18 mouse cellular contexts compared by ENCODE assay signal in the genomic region with DNA sequence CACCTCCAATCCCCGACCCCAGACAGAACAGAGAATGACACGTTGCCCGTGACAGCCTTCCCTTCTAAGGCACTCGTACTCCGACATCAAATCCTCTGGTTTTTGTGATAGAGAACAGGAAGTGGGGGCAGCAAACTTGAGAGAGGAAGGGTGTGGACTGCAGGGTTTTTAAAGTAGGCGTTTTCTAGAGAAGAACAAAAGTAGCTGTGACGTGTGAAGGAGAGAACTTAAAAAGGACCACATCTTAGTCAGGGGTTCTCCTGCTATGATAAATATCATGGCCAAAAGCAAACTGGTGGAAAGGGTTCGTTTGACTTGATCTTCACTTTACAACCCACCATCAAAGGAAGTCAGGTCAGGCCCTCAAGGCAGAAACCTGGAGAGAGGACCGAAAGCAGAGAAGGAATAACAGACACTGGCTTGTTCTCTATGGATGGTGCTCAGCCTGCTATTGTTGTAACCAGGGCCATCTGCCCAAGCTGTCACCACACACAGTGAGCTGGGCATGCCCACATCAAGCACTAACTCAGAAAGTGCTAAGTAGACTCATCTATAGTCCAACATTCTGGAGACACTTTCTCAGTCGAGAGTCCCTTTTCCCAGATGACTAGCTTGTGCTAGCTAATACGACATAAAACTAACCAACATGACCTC. TPM values are rescaled to one million over a fixed set of nuclear protein-coding genes. Genes with fewer than 3 reads are reported as not detected.
DNase-seq lines count a peak whose midpoint lies in the region; ATAC-seq and TF ChIP-seq lines count a peak whose summit lies in the region.
"Had no signal": no experiment of that assay in that cellular context is flagged by ENCODE, and none has a peak within 500 bp of the region (broad histone marks: within the 10 kb centered on the region; RNA-seq: fewer than 3 reads in every experiment).

No protein-coding gene starts in this region.

- intact Hi-C loops in heart, adult 2 months (cut with DNase I): no loop called here

- TF ChIP-seq CTCF in heart, adult 2 months (IDR thresholded peaks at IDR 0.05): no peak
- TF ChIP-seq CTCF in thymus, adult 2 months (IDR thresholded peaks at IDR 0.05; ENCODE audit: borderline replicate concordance, control insufficient read depth, extremely low read depth, insufficient read depth, low read length, poor library complexity): no peak

- H3K4me2 ChIP-seq in hindbrain, embryonic 16.5 days (ENCODE audit: low read length): no peak overlapping the region
- H3K4me2 ChIP-seq: limb, embryonic 13.5 days had no signal

- 40% methylated on average over 11 of the region's 11 CpGs for WGBS in heart, adult 2 months
- 58% methylated on average over 11 of the region's 11 CpGs for WGBS in heart, embryonic 10.5 days
- WGBS in thymus, adult 2 months: 18% methylated on average over 11 of the region's 11 CpGs
- 73% methylated on average over 11 of the region's 11 CpGs for WGBS in hindbrain, embryonic 16.5 days

- DNase-seq in heart, adult 2 months: no peak
- DNase-seq in heart, embryonic 10.5 days (ENCODE audit: low spot score): no peak
- DNase-seq in thymus, adult 2 months: peak; percentile 17
- DNase-seq in thymus, postnatal 4 days: no peak
- no peak for DNase-seq in cerebellum, postnatal 14 days
- DNase-seq in cerebellum, postnatal 36 days: no peak
- DNase-seq: adrenal gland, adult 2 months; B cell, adult 2 months; heart, postnatal 36 days; kidney, adult 11 months; kidney, postnatal 36 days; liver, postnatal 0 days had no signal

- no peak for ATAC-seq in hindbrain, embryonic 16.5 days
- ATAC-seq: liver, postnatal 0 days; Patski had no signal

- TF ChIP-seq EP300 in heart, adult 2 months (IDR thresholded peaks at IDR 0.05; ENCODE audit: insufficient read depth, low read depth, low read length): no peak

- TF ChIP-seq POLR2A in heart, adult 2 months (IDR thresholded peaks at IDR 0.05; ENCODE audit: insufficient read depth, low read depth, low read length): no peak
- no peak for TF ChIP-seq POLR2A in thymus, adult 2 months (IDR thresholded peaks at IDR 0.05; ENCODE audit: control insufficient read depth, extremely low read depth, insufficient read depth, low read length, poor library complexity)

- no peak overlapping the region for H3K9ac ChIP-seq in heart, adult 2 months (ENCODE audit: low read depth, low read length)
- no peak overlapping the region for H3K9ac ChIP-seq in hindbrain, embryonic 16.5 days (ENCODE audit: low read depth, low read length)
- H3K9ac ChIP-seq: limb, embryonic 13.5 days; liver, postnatal 0 days had no signal

- no peak overlapping the region for H3K4me3 ChIP-seq in heart, adult 2 months
- no peak overlapping the region for H3K4me3 ChIP-seq in heart, embryonic 10.5 days
- H3K4me3 ChIP-seq in thymus, adult 2 months (ENCODE audit: control insufficient read depth, insufficient read depth, low read length): no peak overlapping the region
- peak overlapping the region; percentile 69 for H3K4me3 ChIP-seq in megakaryocyte, embryonic 14.5 days (replicated peaks)
- H3K4me3 ChIP-seq in hindbrain, embryonic 16.5 days (ENCODE audit: low read length): no peak overlapping the region
- H3K4me3 ChIP-seq: limb, embryonic 13.5 days had no signal

- no peaks in the 10 kb centered on the region for H3K36me3 ChIP-seq in heart, adult 2 months (ENCODE audit: control insufficient read depth, insufficient read depth, low read length)
- no peaks in the 10 kb centered on the region for H3K36me3 ChIP-seq in heart, embryonic 10.5 days
- no peaks in the 10 kb centered on the region for H3K36me3 ChIP-seq in thymus, adult 2 months (ENCODE audit: control insufficient read depth, insufficient read depth, low read length)
- H3K36me3 ChIP-seq in megakaryocyte, embryonic 14.5 days (replicated peaks; ENCODE audit: low read length): no peaks in the 10 kb centered on the region
- no peaks in the 10 kb centered on the region for H3K36me3 ChIP-seq in hindbrain, embryonic 16.5 days (ENCODE audit: control insufficient read depth, insufficient read depth, low read length)
- H3K36me3 ChIP-seq: limb, embryonic 13.5 days had no signal

- peaks cover 9% of the 10 kb centered on the region for H3K4me1 ChIP-seq in heart, adult 2 months (ENCODE audit: control insufficient read depth, insufficient read depth, low read length)
- H3K4me1 ChIP-seq in heart, embryonic 10.5 days: peaks cover 20% of the 10 kb centered on the region
- peaks cover 7% of the 10 kb centered on the region for H3K4me1 ChIP-seq in thymus, adult 2 months (replicated peaks; ENCODE audit: control insufficient read depth, insufficient read depth, low read length)
- peaks cover 26% of the 10 kb centered on the region for H3K4me1 ChIP-seq in megakaryocyte, embryonic 14.5 days
- H3K4me1 ChIP-seq in hindbrain, embryonic 16.5 days (ENCODE audit: control insufficient read depth, insufficient read depth, low read depth, low read length): peaks cover 9% of the 10 kb centered on the region

- no peaks in the 10 kb centered on the region for H3K27me3 ChIP-seq in heart, adult 2 months (ENCODE audit: control insufficient read depth, insufficient read depth, low read length)
- no peaks in the 10 kb centered on the region for H3K27me3 ChIP-seq in heart, embryonic 10.5 days (ENCODE audit: insufficient read depth, poor library complexity, severe bottlenecking)
- no peaks in the 10 kb centered on the region for H3K27me3 ChIP-seq in thymus, adult 2 months (ENCODE audit: control insufficient read depth, insufficient read depth, low read length)
- peaks cover 31% of the 10 kb centered on the region for H3K27me3 ChIP-seq in megakaryocyte, embryonic 14.5 days (replicated peaks)
- no peaks in the 10 kb centered on the region for H3K27me3 ChIP-seq in hindbrain, embryonic 16.5 days (replicated peaks; ENCODE audit: control insufficient read depth, insufficient read depth, low read length)
- H3K27me3 ChIP-seq: limb, embryonic 13.5 days; Patski had no signal

- peak overlapping the region; percentile 19; the same call in 1 of the 2 replicates for H3K27ac ChIP-seq in heart, adult 2 months
- no peak overlapping the region for H3K27ac ChIP-seq in heart, embryonic 10.5 days
- H3K27ac ChIP-seq in thymus, adult 2 months (ENCODE audit: control insufficient read depth, insufficient read depth, low read length): no peak overlapping the region
- no peak overlapping the region for H3K27ac ChIP-seq in hindbrain, embryonic 16.5 days (ENCODE audit: low read depth, low read length)
- H3K27ac ChIP-seq: limb, embryonic 13.5 days had no signal

- H3K79me2 ChIP-seq in heart, adult 2 months (replicated peaks; ENCODE audit: control insufficient read depth, insufficient read depth, low read length): no peaks in the 10 kb centered on the region

- no peaks in the 10 kb centered on the region for H3K9me3 ChIP-seq in heart, embryonic 10.5 days
- H3K9me3 ChIP-seq in megakaryocyte, embryonic 14.5 days: no peaks in the 10 kb centered on the region
- no peaks in the 10 kb centered on the region for H3K9me3 ChIP-seq in hindbrain, embryonic 16.5 days (ENCODE audit: control insufficient read depth, low read length)
- H3K9me3 ChIP-seq: limb, embryonic 13.5 days had no signal

RNA-seq across cellular contexts. Expression of a gene that starts 50.3 kb away (rescaled TPM):
- total RNA-seq in heart, adult 2 months (2021): under 1 TPM; 0.48 to 0.63 TPM
- not detected in 2 replicates for polyA plus RNA-seq in heart, adult 2 months (2012; rRNA removed)
- polyA plus RNA-seq in heart, embryonic 10.5 days (2016; fragmentation: Nextera tagmentation; extraction: Ambion mirVana): 0.55 and 0.71 TPM in 2 replicates
- polyA plus RNA-seq in thymus, adult 2 months (2012; rRNA removed): 0.45 TPM in 1 of 2 replicates, not detected in the other
- polyA plus RNA-seq in megakaryocyte, embryonic 14.5 days (2012; ENCODE audit: insufficient read depth, low replicate concordance): 0.19 TPM in 1 of 2 replicates, not detected in the other
- not detected in 2 replicates for polyA plus RNA-seq in hindbrain, embryonic 16.5 days (2015; fragmentation: Nextera tagmentation; extraction: Ambion mirVana)
- total RNA-seq: left cerebral cortex, adult 18-20 months had no signal
- polyA plus RNA-seq: embryonic facial prominence, embryonic 11.5 days; limb, embryonic 13.5 days; Patski had no signal
